Mouse (Mus musculus): ENCODE results near the gene Sh2b2.

Gene Sh2b2

DNA sequence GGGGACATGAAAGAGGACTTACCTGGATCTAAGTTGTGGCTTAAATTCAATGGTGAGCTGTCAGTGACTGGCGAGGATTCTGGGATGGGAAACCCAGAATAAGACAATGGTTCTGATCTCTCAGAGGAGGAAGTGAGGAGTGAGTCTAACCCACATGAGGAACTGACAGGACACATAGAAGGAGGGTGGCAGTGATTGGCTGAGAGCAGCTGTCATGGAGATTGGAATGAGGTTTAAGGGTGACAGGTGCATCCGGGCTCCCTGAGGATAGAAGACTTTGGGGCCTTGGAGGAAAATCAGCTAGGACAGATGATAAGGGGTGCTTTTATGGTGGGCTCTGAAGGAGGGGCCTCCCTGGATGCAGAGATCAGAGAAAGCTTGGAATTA lies at the start of gene Sh2b2:
TSS of gene Sh2b2 (minus strand) at position 105 of the 387 bp plus-strand sequence.
- peak; percentile 25 to 36 for DNase-seq (ENCODE audit: low spot score in 2 of 2)

DNA sequence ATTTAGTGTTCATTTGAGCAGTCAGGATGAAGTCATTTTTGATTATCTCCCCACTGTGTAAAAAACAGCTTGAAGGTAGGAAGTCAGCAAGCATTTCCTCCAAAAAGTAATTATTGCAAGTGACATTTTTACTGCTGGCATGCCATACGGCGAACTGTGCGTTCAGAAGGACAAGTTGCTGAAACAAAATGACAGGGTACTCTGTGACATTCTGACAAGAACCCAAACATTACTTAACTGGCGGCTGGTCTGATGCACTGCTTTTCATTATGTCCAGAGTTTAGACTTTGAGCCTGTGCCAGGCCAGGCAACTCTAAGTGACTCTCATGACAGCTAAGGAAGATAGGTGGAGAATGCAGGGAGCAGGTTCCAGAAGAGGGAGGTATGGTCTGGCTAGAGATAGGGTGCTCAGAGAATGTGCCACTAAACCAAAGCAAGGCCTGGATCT lies 46.6 kb upstream of the Sh2b2 start:
- no peak for DNase-seq (ENCODE audit: low spot score in 2 of 2)

DNA sequence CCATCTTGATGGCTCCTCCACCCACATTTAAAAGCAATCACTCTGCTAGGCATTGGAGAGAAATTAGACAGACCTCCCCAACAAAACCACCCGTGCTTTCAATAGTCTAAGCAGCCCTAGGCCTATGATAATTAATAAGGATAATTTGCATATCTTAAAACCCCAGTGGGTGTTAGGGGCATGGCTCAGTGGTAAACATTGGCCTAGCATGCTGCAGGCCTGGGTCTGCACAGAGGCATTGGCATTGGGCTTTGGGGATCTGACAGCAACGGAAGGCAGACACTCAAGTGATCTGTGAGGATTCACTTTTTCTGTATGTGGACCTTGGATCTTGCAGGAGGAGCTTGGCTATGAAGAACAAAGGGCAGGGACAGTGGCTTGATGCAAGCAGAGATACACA lies 46.0 kb upstream of the Sh2b2 start:
- DNase-seq (ENCODE audit: low spot score in 2 of 2) = no peak

DNA sequence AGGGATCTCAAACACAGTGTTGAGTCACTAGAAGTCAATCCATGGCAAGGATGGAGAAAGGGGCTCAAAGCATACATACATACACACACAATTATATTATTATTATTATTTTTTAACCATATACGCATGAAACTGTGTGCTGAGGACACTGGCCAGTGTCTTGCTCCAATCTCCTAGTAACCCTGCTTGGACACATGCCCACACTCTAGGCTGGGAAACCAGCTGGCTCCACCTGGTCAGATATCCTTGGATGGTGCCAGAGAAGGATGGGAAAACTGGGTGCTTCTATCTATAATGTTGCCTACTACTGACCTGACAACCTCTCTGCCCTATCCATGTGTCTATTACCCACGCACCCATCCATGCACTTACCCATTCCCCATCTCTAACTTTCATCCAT lies 45.2 kb upstream of the Sh2b2 start:
- DNase-seq (ENCODE audit: low spot score in 2 of 2) = no peak

DNA sequence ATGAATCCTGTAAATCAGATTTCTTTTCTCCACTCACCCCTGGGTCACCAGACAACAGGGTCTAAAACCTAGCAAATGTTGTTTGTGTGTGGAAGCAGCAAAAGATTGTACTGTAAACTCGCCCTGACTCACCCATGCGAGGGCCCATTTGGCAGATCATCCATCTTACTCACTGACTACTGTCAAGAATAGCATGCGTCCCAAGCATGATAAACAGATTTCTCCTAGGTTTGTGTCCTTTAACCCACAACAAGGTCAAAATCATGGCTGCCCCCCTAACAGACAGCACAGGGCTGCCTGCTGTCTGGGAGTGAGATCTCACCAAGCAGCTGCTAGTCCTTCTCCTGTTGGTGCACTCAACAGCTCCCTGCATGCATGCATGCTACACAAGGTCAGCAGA lies 43.4 kb upstream of the Sh2b2 start:
- DNase-seq (ENCODE audit: low spot score in 2 of 2) = no peak

DNA sequence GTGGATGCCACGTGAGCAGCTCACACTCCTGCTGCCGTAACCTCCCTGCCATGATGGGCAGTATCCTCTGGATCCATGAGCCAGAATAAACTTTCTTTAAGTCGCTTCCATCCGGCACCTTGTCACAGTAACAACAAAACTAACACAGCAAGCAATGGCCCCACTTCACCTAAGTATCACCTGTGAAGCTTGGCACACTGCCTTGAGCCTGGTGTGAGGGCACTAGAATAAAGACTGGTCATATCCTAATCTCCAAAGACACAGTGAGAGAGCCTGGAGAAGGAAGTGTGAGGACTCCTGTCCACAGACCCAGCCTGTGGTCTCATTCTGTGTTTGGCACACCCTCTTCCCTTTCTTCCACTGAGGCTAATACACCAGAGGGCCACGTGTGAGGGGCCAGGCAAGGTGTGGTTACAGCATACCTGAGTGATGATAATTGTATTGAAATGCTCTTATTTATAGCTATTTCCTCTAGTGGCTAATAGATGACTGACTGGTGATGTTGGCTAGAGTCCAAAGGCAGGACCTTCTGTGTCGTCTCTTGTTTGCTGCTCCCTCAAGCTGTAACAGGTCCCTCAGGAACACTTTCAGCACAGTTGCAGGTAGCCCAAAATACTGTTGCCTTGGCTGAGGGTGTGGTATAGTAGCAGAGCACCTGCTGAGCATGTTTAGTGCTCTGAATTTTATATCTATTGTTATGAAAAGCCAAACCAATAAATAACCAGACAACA lies 42.2 kb upstream of the Sh2b2 start:
- no peak for DNase-seq (ENCODE audit: low spot score in 2 of 2)

DNA sequence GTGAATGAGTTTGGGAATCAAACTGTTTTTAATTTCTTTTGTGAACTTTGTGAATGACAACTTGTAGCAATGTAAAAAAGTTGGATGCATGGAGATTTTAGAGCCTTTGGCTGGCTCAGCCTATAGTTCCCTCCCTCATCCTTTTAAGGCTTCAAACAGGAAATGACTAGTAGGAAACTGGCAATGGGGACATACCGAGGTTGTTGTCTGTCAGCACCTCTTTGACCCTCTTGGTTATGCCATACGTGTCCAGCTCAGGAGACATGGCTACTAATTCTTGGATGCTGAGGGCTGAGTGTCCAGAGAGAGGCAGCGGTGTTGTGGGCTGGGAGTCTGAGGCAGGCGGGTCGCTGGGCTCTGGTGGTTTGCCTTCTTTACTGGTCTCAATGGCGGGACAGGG lies 40.2 kb upstream of the Sh2b2 start:
- DNase-seq (ENCODE audit: low spot score in 2 of 2) = no peak

DNA sequence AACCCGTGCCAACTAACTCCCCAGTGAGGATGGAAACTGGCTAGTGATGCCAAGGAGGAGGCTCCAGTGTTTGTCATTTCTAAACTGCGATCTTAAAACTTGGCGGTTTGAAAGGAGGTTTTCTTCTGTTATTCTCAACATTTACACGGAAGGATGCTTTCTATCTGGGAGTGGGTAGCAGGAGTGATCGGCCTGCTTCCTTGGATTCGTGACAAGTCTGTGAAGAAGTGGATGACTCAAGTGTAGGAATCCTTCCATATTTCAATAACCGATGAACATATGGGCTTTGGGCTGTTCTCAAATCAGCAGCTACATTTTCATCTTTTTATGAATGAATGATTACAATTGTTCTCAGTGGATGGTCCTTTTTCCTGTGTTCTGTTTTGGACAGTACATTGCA lies 38.8 kb upstream of the Sh2b2 start:
- no peak for DNase-seq (ENCODE audit: low spot score in 2 of 2)

DNA sequence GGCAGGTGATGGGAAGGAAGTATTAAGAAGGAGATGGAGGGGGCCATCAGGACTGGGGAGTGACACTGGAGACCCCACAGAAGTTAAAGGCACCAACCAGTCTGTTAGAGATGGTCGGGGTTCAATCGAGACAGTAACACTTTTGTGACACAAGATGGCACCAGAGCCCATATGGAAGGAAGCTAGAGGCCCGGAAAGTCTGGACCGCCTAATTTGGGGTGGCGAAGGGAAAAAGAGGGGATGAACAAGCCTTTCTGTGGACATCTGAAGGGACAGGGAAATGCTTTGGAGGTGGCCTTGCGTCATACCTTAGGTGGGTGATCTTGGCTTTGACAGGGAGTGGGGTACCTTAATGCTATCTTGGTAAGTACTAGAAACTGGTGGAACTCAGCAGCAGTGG lies 35.0 kb upstream of the Sh2b2 start:
- DNase-seq (ENCODE audit: low spot score in 2 of 2) = no peak

DNA sequence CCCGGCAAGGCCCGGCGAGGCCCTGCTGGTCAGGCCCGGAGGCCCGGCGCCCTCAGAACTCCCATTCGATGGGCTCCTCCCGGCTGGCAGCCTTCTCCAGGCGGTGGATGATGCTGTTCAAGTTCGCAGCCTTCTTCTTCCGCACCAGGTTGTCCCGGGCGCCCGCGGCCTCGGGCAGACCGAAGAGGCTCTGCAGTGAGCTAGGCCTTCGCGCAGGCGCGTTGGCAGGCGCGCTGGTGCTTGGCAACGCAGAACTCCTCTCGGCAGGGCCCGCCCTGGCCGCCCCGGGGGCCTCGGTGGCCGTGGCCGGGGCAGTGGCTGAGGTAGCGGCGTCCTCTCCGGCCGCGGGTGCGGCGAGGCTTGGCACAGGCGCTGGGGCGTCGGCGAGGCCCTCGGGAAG lies 28.4 kb upstream of the Sh2b2 start:
- DNase-seq (ENCODE audit: low spot score in 2 of 2) = no peak

DNA sequence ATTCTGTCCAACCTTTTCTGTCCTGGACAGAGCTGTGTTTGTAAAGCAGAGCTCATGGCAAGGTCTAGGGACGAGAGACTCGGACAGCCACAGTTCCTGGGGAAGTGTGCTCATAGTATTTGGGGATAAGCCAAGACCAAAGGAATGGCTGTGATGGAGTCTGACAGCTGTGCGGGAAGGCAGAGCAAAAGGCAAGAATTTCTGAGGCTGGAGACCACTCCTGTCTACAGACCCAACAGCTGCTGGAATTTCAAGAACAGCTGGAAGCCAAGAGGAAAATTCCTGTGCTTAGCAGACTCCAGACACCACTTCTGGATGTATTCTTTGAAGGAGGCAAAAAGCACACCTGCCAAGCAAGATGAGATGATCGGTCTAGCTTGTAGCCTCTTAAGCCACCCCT lies 23.6 kb upstream of the Sh2b2 start:
- no peak for DNase-seq (ENCODE audit: low spot score in 2 of 2)

DNA sequence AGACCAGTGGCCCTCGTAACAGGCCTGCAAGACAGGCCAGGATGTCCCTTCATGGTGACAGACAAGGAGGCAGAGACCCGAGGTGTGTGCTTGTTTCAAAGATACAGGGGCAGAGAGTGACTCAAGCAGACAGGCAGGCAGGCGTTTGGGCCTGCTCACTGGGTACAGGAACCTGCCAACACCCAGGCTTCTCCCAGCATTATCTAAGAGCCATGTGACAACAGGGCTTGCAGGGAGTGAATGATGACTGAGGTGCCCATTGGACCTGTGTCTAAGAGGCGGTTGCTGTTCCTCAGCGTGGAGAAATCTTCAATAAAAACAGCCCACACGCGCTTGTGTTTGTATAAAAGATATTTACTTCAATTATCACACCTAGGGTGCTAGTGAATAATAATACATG lies 19.7 kb upstream of the Sh2b2 start:
- DNase-seq (ENCODE audit: low spot score in 2 of 2) = no peak

DNA sequence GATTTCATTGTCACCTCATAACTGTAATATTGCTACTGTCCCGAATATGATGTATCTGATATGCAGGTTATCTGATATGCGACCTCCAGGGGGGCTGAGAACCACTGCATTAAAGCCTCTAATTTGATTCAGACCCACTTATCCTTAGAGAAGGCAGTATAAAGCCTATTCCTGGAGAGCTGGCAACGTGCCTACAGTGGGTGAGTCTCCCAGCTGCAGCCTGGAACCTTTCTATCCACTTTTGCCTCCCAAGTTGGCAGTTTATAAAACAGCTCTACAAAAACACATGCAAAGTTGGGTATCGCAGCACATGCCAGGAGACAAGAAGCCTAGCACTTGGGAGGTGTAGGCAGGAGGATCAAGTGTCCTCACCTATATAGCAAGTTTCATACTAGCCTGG lies 17.0 kb upstream of the Sh2b2 start:
- no peak for DNase-seq (ENCODE audit: low spot score in 2 of 2)

DNA sequence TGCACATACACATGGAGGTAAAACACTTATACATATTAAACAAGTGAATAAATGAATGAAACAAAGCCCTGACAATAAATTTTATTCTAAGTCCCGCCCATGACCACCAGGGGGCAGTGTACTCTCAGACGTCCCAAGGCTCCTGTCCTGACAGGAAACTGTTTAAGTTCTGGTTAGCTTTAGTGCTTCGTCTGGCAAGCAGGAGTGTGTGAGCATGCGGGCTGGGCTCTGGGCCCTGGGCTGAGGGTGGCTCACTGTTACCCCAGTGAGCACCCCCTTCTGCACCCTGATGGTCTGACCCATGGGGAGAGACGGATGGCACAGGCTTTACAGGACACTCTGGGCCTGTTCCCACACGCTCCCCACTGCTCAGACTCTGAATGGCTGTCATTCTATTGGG lies 12.6 kb upstream of the Sh2b2 start:
- DNase-seq (ENCODE audit: low spot score in 2 of 2) = peak; percentile 40 to 51

DNA sequence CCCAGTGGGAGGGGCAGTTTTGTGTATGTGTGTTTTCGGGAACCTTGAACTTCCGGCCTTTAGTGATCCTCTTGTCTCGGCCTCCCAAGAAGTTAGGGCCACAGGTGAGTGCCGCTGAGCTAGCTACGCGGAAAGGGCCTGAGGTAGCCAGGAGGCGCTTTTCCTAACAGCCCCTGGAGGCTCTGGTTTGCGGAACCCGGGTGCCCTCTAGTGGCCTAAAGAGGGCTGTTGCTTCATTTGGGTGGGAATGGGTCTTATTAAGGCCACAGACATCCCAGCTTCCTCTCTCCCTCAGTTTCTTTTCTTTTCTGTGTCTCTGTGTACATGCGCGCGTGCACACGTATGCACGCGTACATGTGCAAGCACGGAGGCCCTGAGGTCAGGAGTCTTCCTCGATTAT lies 6.5 kb upstream of the Sh2b2 start:
- DNase-seq (ENCODE audit: low spot score in 2 of 2) = peak; percentile 59 to 69

DNA sequence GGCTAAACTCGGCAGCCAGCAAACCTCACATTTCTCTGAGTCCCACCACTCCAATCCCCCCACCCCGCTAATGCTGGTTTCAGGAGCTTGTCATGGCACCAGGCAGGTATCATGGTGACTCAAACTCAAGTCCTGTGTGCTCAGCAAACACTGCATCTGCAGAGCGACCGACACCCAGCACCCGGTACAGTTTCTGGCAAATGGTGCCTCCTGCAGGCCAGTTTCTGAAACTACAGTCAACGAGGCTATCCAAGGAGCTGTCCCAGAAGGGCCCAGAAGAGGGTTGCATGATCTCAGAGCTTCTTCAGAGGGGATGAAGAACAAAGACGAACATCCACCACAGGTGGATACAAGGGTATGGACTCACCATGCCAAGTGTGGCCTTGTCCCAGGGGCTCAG lies 4.6 kb upstream of the Sh2b2 start:
- peak; percentile 18 to 31 for DNase-seq (ENCODE audit: low spot score in 2 of 2)

DNA sequence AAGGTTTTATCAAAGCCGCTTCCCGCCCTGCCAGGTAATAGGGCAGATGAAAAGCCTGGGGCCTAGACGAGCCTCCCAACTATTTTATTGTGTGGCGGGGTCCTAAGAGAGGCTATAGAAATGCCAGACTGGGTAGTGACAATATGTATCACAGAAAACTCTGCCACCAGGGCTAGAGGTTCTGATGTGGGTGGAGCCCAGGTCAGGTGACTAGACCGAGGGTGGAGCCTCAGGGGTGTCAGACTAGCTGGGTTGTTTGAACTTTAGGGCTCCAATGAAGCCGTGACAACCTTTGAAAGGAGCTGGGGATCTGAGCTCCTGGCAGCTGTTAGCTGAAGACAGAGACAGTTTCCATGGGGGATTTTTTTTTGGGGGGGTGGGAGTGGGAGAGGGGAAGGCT lies 2.1 kb upstream of the Sh2b2 start:
- DNase-seq (ENCODE audit: low spot score in 2 of 2) = no peak

DNA sequence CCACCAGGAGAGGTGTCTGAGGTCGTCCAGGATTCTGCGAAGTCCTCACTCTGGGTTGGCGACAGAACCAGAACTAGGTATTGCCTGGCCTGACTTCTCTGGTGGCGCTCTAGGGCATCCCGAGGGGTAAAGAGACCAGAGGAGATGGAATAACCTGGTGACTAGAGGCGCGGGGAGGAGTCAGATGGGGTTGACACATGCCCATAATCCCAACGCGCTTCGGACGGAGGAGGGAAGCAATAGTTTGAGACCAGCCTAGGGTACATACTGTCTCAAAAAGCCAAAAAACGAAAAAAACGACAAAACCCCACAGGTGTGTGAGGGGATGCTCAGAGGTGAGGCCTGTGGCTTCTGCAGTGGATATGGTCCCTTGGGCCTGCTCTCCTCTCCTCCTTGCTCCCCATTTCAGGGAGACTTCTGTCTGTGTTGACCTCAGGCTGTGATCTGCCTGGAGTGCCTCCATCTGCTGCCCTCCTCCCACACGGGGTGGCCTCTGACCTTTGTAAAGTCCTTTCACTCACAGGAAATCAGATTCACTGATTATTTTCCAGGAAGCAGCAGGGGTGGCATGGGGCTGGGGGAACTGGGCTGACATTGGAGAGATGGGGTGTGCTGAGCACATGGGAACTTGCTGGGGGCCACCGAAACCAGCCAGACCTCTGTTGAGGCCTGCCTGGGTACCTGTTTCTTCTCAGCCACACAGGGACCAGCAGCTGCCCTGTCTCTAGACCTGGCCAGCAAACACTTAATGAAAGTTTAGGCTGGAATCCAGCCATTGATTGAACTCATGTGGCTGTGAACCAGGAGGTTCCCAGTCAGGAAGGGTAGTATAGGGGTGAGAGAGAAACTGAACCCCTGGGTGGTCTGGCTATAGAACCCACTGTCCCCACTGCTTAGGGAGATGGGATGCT lies 560 bp downstream of the Sh2b2 start:
- no peak for DNase-seq (ENCODE audit: low spot score in 2 of 2)

DNA sequence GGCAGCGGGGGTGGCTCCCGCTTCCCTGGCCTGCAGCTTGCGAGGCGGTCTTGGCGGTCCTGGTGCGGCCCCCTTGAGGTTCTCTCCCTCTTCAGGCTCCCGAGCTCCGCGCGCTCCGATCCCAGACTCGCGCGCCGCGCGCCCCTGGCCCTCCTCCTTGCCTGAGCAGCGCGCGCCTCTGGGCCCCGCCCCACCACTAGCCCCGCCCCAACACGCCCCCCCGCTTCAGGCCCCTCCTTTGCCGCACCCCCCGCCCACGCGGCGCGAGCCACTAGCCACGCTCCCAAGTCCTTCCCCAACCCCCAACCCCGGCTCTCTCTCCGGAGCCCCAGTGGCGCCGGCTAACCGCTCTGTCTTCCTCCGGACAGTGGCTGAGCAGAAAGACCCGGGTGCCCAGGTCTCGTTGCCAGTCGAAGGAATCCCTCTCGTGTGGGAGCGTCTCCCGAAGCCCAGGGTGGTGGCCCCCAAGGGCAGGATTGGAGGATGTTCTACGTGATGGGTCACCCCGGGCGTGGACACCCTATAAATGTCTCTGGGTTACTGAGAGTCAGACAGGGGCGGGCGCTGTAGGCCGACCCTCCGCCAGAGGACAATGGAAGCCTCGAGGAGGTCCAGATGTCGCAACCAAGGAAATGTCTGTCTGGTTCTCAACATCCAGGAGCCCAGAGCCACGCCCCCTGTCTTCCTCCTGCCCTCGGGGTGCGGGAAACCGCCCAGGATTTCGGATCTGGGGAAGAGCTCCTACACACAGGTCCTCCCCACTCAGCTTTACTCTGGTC lies 1.4 kb downstream of the Sh2b2 start:
- peak; percentile 69 to 76 for DNase-seq (ENCODE audit: low spot score in 2 of 2)

DNA sequence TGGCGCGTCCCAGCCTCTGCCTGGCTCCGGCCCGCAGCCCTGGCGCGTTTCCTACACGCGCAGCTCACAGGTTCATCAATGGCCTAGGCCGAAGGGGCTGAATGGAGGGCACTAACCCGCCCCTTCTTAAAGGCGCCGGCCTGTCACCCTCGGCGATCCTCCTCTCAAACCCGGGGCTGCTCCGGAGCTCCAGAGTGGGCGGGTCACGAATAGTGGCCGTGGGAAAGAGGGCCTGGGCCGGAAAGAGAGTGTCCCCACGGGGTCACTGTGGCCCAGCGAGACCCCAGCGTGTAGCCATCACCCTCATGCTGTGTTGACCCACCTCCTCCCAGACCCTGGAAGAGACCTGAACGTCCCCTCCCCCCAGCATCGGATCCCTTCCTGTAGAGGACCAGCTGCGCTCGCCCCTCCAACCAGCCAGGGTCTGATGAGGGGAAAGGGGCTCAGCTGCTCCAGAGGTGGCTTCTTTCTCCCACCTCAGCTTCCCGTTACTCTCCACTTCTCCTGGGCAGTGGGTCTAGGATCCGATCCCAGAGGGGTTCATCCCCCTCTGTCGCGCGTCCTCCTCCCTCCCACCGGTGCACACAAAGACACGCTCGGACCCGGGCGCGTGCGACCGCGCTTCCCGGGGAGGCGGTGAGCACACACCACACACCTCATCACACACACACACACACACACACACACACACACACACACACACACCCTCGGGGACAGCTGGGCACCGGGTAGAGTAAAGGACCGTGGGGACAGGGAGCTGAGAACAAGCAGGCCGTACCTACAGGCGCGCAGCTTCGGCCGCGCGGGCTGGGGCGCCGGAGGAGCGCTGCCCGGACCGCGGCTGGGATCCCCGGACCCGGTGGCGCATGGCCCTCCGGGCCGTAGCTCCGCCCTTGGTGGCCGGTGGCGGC lies 2.2 kb downstream of the Sh2b2 start:
- no peak for DNase-seq (ENCODE audit: low spot score in 2 of 2)

DNA sequence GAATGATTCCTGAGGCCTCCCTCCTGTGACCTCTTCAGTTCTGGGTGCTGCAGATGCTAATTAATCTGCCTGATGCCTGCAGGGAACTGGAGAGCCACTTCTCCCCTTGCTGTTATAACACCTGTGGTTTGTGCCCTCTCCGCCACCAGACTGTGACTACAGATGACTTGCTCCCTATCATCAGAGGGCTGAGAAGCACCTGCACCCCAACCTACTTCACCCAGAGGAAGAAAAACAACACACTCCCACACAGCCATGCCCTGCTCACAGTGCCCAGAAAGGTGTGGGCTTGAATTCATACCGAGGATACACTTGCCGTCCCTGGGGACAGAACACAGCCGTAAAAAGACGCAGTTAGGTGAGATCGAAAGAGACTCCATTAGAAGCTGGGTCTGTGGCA lies 5.2 kb downstream of the Sh2b2 start:
- peak; percentile 59 to 61 for DNase-seq (ENCODE audit: low spot score in 2 of 2)

Data from spleen, postnatal 36 days (tissue).